Mouse (Mus musculus) cerebellum, adult 11-12 months (tissue): ENCODE data around the gene Gm12185.
"Not testable (repeated sequence)": the region's sequence is repeated elsewhere in the genome, so short reads cannot be mapped to it uniquely, and the experiment has no call there.

Experiments used
- DNase-seq: peaks from one replicate; pipeline ENCODE4 v3.0.0; 2022

The Gm12185 gene

DNA sequence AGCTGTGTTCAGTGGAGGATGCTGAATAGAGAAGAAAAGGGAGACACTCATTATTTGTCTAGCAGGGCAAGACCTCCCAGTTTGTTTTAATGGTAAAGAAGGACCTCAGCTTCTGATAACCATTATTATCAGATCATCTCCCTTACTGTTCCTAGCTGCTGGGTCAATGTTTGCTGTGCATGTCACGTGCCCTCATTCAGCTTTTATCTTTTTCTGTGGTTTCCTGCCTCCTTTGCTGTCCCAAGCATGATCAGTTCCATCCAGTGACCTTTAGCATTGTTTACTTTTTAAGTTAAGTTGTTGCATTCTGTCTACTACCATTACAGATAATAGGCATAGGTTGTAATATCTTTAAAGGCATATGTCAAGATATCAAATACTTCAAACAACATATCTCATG lies 83.6 kb downstream of the Gm12185 start:
- DNase-seq = no peak

DNA sequence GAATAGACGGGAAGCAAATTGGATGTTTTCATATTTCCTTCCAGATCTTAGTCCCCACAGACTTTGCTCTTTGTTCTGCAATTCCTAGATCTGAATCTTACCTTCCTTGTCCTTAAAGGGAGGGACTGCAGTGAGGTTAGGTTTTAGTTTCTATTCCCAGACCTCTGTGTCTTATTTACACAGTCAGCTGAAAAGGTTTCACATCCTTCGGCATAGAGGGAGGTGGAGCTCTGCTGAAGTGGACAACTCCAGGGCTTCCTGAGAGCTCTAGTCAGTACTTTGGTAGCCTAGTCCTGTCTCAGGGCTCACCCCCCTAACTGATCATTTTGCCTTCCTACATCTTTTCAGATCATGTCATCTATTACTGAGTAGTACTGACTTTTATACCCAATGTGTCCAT lies 90.0 kb downstream of the Gm12185 start, which contains the start of gene Gm5431:
Gene Gm5431 (minus strand): TSS at position 194 of the 400 bp plus-strand sequence.
- DNase-seq = no peak

DNA sequence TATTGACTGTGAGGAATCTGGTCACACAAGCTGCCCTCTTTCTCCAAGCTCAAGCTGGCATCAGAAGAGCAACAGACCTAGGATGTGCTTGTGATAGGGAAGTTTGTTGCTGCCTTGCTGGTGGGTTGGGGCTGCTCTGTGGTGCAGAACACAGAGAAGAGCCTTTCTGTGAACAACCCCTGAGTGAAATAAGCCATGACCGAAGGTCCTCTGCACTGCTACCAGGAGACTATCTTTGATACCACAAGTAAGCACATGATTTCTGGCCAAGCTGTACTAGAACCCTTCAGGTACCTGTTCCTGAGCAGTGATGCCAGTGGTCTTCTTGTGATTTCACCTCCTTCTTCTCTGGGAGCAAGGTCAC lies 90.5 kb downstream of the Gm12185 start:
- not testable (repeated sequence) for DNase-seq

DNA sequence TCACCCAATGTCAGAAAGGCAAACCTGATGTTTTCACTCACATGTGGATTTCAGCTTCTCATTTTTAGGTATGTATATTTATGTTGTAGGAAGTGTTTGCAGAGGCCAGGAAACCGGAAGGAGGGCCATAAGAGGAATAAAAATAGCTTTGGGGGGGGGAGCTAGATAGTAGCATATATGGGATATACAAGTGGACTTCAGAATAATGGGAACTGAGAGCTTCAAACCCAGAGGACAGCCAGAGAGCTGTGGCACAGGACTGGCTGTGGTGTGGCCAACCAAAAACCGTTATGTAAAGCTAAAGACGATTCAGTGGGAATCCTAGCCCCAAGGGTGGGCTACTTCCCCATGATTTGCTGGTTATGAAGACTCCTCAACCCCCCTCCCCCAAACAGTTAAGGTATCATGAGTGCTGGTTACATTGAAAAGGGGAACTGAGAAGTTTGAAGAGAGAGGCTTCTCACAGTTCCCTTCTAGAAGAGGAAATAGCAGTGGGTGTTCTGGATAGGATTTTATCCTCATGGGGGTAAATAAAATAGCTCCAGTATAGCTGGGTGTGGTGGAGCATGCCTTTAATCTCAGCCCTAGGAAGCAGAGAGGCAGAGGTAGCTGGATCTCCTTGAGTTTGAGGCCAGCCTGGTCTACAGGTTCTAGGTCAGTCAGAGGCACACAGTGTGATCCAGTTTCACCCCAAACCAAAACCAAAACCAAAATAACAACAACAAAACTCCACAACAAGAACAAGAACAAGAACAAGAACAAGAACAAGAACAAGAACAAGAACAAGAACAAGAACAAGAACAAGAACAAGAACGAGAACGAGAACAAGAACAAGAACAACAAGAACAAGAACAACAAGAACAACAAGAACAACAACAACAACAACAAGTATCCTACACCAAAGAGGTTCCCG lies 91.1 kb downstream of the Gm12185 start:
- DNase-seq = not testable (repeated sequence)

DNA sequence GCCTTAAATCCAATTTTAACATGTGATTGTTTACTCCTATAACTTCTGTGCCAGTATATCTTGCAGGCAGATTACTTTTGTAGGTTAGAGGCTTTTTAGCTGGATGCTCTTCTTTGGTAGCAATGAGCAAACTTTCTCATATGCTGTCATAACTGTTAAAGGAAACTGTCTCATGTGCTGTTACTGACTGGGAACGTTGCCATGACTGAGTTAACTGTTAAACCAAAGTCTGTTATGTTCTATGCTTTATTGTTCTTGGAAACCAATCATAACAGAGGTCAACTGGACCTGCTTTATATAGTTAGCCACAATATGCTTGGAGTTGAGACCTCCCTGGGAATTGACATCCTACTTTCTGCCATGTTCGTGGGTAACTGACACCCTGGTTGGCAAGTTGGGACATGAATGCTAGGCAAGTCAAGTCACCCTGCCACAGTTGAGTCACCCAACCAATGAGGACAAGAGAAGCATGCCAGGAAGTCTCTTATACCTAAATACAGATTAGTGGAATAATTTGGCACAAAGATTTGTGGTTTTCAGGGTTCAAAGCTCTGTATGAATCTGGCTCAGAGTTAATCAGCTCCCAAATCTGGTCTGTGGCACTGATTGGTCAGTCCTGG lies 93.1 kb downstream of the Gm12185 start:
- no peak for DNase-seq

DNA sequence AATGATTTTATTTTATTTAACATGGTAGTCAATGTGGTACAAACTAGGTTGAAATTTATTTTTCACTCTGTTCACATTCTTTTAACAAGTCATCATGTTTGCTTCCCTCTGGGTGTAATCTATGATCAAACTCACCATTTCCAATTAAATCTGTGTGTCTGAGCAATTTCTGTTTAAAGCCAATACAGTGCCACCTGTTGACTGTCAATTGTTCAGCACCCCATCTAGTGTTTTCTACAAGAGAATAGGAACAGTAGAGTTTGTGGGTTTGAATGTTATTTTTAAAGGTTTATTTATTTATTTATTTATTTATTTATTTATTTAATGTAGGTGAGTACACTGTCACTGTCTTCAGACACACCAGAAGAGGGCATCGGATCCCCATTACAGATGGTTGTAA lies 115.3 kb downstream of the Gm12185 start:
- DNase-seq = no peak

DNA sequence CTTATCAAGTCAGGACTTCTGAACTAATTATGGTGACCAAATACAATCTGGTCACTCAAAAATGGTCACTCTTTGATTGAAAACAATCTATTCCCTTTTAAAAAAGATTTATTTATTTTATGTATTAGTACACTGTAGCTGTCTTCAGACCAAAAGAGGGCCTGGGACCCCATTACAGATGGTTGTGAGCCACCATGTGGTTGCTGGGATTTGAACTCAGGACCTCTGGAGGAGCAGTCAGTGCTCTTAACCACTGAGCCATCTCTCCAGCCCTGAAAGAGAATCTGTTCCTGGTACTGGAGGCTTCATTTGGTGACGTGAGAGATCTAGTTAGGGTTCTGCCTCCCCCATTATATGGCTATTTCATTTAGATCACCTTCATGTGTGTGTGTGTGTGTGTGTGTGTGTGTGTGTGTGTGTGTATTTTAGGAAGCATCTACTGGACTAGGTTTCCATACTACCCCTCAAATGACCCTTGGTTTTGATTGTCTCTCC lies 116.6 kb downstream of the Gm12185 start:
- DNase-seq = not testable (repeated sequence)

DNA sequence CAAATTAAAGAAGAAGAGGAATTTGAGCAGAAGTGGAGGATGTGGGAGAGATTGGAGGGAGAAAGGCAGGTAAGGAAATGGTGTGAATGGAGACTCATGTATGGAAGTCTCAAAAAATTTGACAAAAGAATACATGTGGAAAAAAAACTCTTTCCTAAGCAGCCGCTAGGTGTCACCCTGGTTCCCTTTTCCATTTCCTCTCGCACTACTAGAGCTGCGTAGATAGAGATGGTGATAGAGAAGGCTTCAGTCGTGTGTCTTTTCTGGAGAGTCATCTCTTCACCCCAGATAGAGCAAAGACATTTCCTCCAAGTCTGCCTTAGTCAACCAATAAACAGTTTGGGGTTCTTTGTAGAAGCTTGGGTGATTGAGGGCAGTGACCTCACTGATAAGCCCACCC lies 117.6 kb downstream of the Gm12185 start:
- DNase-seq = no peak

DNA sequence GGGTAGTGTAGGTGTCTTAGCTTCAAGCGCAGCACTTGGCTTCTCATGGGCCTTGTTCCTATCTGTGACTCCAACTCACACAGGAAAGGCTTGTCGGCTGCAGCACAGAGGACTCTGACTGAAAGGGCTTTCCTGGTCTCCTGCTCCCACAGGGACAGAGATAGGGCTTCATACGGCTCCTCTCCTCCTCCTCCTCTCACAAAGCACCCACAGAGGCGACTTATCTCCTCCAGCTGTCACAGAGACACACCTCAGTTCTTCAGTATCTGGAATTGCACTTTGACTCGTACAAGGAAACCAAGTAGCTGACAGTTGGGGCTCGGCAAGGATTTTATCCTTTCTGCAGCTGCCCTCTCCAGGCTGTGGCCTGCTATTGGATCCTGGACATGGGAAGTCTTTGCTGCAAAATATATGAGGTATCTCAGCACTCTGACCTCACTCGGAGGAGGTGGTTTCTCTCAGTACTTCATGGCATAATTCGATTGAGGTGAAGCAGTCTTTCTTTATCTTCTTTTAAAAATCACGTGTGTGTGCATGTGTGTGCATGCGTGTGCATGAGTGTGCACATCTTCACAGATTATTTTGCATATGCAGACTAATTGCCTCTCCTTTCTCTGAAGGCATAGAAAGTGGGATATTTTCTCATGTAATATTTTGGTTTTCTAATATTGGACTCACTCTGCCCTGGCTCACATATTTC lies 118.3 kb downstream of the Gm12185 start:
- DNase-seq = no peak

DNA sequence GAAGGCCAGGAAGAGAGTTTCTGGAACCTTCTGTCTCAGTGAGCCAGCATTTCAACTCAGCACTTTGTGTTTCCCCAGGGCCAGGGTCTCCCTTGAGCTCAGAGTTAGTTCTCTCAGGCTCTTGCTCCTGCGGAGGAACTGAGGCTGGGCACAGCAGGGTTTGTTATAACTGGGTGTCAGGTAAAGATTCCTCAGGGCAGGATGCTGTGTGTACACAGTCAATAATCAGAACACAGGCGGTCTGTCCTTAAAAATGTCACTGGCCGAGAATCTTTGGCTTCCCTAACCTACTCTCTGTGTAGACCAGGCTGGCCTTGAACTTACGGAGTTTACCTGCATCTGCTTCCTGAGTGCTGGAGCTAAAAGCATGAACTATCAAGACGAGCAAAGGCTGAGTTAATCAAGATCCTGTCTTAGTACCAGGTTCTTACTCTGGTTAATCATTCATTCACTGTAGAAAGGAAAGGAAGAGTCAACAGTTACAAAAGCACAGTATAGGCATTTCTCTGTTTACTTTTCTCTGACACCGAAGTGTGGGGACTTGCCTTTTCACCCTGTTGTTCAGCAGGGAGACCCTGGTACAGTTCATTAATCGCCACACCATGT lies 119.2 kb downstream of the Gm12185 start:
- no peak for DNase-seq

DNA sequence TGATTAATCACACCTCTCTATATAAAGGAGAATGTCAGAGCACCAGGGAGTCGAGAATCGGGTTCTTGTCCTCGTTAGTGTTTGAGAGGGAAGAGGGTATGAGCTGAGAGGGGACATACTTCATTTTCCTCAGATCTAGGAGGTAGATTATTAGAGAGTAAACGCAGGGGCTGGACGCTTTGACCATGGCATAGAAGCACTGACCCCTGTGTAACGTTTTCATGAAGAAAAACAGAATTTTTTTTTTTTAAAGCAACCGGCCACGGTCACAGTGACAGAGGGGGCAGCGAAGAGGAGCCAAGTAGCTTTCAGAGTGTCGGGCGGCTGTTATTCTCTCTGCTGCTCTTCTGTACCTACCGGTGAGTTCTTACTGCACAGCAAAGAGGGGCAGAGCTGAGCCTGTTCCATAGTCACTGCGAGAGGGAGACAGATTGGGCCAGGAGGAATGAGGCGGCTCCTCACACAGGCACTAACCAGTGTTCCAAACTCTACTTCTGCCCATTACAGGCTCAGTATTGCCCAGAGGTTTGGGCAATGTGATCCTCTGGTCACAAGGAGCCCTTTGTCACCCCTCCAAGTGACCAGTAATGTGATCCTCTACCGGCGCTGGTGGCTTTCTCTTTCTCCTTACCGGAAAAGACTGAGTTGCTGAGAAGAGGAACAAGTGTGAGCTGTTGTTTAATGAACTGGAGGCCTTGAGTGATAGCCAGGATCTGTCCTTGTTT lies 120.0 kb downstream of the Gm12185 start:
- no peak for DNase-seq

DNA sequence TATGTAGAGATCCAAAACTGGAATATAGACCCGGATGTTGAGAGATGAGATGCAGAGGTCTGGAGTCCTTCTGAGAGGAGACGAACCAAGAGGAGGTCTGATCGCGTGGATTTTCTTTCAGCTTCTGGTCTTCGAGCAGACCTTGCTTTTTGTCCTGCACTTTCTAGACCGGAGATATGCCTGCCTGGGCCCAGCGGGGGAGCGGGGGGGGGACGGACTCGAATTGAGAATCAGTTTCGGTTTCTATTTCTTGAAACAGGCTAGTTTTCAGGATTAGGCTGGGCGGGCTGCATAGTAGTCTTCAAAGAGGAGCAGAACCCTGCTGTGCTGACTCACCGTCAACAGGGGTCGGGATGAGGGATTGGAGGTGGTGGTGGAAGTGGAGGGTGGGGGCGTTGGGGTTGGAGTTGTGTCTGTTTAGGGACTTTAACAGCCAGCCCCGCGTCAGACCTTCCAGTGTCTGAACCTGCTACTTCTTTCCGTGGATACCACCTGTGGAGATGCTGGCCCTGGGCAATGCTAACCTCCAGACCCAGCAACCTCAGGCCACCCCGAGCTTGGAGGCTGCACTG lies 120.7 kb downstream of the Gm12185 start, which contains the start of gene Irgm1:
Gene Irgm1 (minus strand): TSS at position 483 of the 572 bp plus-strand sequence.
- DNase-seq = peak; percentile 34

DNA sequence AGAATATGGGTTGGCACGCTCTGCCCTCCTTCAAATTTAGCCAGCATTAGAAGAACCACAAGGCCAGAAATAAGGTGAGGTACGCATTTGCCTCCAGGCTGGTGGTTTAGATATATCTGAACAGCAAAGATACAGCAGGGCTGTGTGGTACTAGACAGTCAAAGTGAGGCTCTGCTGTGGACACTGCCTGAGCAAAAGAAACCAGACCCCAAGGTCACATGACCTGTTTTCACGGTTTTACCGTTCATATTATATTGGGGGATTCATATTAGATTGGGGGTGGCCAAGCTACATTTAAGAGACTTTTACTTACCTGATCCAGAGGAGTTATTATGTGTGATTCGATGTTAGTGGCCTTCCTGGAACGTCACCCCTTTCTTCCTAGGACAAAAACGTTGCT lies 121.2 kb downstream of the Gm12185 start:
- DNase-seq = no peak

DNA sequence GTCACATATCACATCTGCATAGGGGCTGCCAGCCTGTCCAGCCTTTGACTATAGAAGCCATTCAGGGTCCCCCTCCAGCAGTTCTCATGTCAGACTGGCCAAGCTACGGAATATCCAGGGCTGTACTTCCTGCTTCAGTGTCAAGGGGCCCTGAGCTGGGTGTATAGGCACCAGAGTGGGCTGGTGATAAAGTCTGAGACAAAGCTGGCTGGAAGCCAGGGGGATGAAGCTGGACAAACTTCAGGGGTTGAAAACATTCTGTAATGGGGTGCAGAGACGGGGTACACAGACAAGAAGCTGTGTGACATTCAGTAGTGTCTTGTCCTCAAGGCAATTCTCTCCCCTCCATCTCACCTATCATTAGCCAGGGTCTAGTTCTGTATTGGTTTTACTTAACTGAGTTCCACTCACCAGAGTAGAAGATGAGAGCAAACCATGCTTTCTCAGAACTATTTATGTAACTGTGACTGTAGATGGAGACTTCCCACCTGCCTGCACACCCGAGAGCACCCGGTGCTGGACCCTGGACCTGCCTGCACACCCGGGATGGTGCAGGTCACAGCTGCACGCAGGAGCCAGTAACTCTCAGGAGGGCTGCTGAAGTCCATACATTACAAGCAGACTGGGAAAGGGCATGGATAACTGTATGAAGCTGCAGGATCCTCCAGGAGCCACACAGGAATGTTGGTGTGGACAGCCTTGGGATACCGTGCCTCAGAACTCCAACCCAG lies 122.5 kb downstream of the Gm12185 start:
- DNase-seq = no peak

DNA sequence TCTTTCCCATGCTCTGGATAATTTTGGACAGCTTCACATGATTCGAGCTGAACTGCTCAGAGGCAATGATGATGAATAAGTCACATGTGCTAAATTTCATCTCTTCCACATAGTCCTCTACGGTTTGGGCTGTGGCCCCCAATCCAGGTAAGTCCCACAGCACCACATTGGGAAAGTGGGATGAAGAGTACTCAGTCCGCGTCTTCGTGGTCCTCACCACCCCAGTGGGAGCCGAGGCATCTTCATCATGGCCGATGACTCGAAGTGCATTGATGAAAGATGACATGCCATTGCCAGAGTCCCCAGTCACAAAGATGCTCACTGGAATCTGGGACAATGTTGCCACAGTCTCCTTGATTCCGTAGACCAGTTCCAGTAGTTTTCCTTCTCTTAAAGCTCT lies 125.5 kb downstream of the Gm12185 start:
- DNase-seq = no peak

DNA sequence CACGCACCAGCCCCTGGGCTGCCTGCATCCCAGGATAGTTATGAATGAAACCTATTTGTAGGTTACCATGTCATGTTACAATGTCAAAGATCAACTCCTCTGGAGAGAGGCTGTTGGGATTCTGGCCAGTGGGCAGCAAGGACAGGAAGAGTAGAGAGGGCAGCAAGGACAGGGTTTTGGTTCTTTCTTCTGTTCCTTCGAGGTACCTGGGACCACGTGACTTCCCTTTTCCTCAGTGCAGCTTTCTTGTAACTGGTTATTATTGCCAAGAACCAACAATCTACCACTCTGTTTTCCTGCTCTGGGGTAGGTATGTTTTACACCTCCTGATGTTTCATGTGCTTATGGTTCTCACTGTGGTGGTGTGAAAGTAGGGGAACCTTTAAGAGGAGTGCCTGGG lies 128.2 kb downstream of the Gm12185 start:
- no peak for DNase-seq

DNA sequence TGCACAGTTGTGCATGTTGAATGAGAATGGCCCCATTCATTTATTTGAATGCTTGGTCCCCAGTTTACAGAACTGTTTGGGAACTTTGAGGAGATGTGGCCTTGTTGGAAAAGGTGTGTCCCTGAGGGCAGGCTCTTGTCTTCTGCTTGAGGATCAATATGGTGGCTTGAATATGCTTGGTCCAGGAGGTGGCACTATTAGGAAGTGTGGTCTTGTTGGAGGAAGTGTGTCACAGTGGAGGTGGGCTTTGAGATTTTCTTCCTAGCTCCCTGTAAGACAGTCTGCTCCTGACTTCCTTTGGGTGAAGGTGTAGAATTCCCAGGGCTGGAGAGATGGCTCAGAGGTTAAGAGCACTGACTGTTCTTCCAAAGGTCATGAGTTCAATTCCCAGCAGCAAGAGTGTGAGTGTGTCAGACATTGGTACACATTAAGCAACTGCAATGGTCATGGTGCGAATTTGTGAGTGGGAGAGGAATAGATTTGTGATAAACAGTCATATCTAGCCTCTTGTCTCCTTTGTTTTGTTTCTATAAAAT lies 129.2 kb downstream of the Gm12185 start:
- no peak for DNase-seq

DNA sequence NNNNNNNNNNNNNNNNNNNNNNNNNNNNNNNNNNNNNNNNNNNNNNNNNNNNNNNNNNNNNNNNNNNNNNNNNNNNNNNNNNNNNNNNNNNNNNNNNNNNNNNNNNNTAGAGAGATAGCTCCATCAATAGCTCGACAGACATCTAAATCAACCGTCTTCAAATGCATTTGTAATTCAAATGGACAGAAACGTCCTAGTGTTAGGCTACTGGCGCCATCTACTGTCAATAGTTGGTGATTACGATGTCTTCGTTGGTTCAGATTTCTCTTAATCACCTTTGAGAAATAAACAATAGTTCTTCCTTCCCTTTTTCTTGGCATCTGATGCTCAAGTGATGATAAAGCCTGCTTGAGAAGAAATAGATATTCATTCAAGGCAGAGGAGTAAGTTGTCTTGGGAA lies 133.0 kb downstream of the Gm12185 start:
- DNase-seq = no peak
